Mouse (Mus musculus) liver, adult 2 months (tissue): ENCODE measurements around the gene S100a5.

Source experiments
- CTCF ChIP-seq: fragments of 200-500 bp; IDR thresholded peaks from 2 replicates; pipeline ENCODE4 v1.5.1; 2011; ENCODE audit warnings: low read depth, low read length, control low read depth
- POLR2A ChIP-seq: fragments of 200-500 bp; IDR thresholded peaks from 2 replicates; pipeline ENCODE4 v1.6.1; 2011; ENCODE audit warnings: low read length, control low read depth; ENCODE audit not compliant: insufficient read depth; ENCODE audit errors: extremely low read depth

DNA sequence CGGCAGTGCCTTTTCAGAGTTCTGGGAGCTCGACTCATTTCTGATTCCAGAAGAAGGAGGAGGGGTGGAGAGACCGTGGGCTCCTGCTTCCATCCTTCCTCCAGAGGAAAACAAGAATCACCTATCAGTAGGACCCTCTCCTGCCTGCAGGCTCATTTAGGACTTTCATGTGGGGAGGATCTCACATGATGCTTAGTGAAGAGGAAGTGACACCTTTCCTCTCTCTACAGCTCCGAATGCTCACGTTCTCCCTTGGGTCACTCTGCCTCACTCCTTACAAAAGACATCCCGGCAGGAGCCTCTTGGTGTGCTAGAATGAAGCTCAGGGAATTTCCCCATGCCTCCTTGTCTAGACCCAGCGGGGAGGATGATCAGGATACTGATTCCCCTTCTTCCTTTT, 13.2 kb downstream of the S100a5 start:
- TF ChIP-seq POLR2A (no peak), CTCF (no peak)
